Mouse (Mus musculus) ES-CJ7 (cell line): ENCODE measurements around the gene Dph1.
A peak's percentile ranks its signal among the peaks of the same experiment; 100 is the strongest.
"Not testable (repeated sequence)": the region's sequence is repeated elsewhere in the genome, so short reads cannot be mapped to it uniquely, and the experiment has no call there.

ENCODE experiments used
- DNase-seq: peaks from one replicate; pipeline ENCODE4 v3.0.0; 2011; ENCODE audit warnings: low read depth, low spot score

The Dph1 gene

DNA sequence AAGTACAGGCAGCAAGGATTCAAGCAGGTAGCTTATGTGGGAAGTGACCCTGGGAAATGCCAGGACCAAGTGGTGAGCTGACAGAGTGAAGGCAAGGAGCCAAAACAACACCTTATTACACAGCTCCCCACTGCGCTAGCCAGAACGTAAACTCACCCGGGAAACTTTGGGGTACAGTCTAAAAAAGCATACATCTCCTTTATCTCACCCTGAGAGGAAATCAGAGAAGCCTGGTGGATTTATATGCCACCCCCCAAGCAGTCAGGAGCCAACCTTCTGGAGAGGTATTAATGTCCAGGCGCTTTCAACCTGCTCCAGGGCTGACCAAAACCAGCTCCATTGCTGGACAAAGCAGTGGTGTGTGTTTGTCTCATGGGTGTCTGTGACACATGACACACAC, 12.9 kb upstream of the Dph1 start:
- DNase-seq = no peak

DNA sequence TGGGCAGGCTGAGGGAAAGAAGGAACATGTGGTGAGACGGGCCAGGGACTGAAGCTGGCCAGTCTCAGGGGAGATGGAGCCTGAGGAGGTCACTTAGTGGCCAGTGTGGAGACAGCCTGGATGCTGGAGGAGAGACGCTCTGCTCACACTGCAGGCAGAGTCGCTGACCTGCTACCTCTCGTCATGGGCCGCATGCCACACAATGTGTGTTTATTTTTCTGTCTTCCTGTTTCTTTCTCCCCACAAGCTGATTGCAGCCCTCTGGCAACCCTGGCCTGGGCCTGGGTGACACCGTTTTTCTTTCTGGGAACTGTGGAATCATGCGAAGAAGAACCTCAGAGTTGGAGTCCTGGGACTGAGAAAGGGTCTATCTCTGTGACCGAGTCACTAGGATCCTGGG, 10.7 kb upstream of the Dph1 start:
- no peak for DNase-seq

DNA sequence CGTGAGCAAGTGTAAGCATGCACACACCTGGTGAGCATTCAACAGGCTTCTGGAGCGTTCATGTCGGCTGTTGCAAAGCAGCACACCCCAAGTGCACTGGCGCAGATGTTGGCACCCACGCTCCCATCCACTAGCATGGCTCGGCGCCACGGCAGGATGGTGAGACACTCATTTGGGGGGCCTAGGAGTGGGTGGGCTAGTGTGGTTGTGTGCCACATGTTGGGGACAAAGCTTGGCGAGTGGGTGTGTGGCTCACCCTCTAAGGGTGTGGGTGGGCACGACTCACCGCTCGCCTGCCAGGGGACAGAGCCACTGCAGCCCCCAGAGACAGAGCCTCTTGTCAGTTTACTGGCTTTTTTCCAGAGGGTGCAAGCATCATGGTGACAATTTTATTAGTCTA, 9.9 kb upstream of the Dph1 start:
- DNase-seq = no peak

DNA sequence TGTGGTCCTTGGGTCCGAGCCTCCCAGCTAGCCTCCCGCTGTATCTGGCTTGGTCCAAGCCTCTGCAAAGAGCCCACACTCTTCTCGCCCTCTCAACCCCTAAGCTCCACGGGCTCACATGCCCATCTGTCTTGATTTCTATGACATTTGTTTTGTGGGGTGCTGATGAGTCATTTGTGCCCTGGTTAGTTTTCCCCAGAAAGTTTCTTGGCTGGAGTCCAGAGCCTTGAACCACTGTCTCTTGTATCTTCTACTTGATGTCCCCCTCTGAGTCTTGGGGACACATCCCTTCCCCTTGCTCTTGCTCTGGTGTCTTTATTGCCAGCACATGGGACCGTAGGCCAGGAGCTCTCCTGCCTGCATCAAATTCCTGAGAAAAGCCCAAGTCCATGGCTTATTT, 8.9 kb upstream of the Dph1 start:
- DNase-seq = no peak

DNA sequence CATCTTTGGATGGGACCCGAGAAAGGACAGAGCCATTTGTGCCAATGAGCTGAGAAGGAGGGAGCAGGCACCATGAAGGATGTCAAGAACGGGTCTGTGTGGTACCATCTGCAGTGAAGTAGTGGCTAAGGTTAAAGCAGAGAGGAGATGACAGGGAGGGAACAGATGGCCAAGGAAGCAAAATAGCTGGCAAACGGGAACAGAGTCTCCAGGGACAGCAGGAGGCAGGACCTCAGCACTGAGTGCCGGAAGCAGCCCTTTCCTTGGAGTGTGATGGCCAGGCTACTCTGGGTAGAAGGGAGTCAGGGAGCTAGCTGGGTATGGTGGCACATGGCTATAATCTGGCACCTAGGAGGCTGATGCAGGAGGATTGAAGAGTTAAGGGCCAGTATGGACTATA, 7.8 kb upstream of the Dph1 start:
- no peak for DNase-seq

DNA sequence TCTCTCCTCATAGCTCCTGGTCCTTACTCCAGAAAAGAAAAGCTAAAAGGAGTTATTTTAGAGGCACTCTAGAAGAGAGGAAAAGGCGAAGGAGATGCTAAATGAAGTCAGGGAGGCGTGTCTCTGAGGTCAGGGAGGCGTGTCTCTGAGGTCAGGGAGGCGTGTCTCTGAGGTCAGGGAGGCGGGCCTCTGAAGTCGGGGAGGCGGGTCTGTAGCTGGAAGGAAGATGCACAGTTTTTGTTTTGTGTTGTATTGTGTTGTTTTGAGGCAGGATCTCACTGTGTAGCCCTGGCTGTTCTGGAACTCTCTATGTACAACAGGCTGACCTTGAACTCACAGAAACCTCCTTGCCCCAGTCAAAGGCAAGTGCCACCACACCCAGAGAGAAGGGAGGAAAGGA, 6.9 kb upstream of the Dph1 start:
- DNase-seq = peak; percentile 56

DNA sequence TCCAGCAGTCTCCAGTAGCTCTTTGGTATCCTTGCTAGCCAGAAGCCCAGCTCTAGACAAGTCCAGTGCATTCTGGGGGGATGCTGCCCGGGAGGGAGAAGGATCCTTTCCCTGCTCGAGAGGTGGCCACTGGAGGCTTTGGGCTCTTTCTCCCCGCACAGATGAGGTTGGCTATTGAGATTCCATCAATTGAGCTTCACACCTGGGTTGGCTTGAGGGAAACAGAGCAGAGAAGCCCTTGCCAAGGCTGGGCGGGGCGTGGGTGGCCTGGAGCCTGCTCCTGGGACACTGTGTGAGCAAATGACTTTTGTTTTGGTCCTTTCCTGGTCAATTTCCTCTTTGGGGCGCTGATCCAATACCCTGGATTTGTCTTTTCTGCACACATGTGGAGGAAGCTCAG, 5.1 kb upstream of the Dph1 start:
- DNase-seq = no peak

DNA sequence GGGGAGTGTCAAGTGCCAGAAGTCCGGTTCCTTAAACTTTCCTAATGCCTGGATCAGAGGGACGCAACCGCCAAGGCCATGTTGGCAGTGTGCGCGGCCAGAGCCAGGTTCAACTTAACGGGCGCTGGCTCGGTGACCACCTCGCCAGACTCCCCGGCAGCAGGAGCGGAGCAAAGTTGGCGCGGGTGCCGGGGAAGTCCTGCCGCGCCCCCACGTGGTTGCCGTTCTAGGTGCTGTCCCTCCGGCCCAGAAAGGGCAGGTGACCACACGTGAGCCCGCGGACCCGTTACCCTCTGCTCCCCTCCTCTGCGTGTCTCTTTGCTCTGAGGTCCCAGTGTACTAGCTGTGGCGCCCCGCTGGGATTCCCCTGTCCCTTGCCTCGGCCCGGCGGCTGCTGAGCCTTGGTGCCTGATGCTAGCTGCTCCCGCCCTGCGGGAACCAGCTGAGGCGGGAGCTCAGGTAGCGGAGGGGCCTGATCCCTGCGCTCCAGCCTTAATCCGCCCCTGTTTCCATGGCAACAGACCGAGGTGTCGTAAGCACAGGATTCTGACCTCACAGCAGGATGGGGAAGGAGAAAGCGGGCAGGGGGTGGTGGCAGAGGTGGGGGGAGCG, 3.9 kb upstream of the Dph1 start:
- peak; percentile 98 for DNase-seq

DNA sequence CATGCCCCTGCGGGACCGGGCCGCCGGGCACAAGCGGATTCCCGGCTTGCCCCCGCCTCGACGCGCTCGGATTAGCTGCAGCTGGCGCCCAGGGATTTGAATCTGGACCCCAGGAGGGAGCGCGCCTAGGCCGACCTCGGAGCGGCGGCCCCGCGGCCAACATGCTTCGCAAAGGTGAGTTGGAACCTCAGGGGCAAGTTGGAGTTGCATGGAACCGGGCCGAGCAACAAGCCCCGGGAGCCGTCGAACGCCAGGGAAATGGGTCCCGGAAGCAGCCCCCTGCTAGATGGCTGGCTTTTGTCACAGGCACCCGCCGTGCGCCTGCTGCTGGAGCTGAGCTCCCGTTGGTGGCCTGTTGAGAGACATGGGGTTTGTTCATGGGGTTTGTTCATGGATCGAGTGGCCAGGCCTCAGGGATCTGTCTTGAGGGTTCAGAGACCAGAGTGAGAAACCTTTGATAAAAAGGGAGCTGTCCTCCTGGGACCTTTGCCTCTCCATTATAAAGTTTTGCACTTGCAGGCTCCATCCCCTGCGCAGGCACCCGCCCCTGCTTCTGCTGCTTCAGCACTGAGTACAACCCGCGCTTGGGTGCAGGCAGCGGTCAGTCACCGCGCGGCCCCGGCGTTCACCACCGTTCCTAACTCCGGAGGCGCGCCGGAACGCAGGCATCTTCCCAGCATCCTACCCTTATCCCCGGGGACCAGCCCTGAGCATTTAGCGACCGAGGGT, 3.2 kb upstream of the Dph1 start:
- peak; percentile 50 for DNase-seq

DNA sequence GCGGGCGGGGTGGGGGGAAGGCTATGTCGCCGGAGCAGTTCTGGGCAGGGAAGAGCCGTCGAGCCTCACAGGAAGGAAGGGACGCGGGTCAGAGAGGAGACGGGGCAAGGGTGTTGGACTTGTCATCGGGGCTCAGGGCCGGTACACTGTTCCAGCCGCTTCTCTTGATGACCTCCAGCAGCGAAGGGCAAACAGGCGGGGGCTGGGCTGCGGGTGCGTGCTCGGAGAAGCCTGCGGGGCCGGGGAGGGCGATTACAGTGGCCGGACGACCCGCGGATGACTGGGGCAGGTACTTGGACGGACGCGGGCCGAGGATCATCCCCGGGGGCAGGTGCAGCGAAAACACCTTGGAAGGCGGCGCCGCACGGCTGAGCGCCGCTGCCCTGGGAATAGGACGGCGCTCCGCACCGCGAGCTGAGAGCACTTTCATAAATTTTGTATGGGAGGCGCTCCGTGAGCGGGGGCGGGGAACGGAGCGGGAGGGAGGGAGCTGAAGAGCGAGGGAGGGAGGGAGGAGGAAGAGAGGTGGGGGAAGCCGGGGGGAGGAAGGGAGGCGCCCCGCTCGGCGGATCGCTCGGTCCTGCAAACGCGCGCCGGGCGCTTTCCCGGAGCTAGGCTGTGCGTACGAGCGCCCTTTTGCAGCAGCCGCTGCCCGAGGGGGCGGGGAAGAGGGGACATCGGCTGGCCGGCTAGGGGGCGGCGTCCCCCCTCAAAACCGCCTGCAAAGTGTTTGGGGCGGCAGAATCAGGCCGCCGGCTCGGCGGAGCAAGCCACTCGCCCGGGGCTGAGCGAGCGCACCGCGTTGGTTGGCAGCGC, 2.4 kb upstream of the Dph1 start, which contains the start of gene Rtn4rl1:
TSS of gene Rtn4rl1 (plus strand) at position 528 of the 816 bp plus-strand sequence.
- peak; percentile 55 for DNase-seq

DNA sequence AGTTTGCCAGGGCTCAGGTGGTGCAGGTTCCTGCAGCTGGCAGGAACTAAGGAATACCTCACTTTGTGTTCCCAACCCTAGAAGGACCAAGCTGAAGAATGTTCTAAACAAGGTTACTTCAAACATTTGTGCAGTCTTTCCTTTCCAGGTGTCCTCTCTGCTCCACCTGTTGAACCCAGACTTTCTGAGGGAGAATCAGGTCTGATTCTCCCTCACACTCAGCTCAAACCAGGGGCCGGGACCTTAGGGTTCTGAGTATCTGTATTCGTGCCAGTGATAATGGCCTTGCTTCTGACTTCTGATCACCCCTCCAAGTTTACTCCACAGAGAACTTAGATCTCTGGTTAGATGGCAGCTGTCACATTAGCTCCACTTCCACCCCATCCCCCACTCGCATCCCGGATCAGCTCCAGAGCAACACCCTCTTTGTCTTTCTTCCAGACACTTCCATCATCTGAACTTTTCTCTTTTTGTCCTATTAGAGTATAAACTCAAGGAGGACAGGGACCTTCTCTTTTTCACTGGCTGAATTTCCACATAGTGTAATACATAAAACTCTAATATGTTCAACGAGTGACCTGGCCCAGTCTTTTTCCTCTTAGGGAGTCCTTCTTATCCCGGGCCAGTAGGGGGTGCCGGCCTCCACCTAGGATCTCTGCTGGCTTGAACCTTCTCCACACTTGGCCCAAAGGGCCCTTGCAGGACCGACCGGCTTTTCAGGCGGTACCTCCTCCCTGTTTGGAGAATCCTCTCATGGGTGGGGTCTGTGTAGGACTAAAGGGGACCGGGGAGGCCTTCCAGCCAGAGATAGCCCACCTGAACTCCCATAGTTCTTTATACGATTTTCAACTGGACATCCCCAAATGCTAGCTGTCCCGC, 1.5 kb upstream of the Dph1 start:
- DNase-seq = peak; percentile 83

DNA sequence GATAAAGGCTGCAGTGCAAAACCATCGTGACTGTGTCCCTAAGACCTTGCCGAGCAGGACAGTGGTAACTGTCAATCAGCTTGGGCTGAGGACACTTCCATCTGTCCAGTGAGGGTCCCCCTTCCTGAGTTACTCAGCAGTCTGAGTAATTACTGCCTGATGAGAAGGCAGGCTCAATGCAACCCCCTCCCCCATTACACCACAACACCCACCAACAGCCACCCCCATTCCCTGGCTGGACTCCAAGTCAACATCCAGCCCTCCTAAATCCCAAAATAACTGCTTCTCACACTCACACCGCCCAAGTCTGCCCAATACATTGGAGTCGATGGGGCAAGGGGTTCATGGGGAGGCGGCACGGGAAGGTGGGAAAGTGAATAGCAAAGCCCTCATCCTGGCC, 800 bp upstream of the Dph1 start:
- DNase-seq = no peak

DNA sequence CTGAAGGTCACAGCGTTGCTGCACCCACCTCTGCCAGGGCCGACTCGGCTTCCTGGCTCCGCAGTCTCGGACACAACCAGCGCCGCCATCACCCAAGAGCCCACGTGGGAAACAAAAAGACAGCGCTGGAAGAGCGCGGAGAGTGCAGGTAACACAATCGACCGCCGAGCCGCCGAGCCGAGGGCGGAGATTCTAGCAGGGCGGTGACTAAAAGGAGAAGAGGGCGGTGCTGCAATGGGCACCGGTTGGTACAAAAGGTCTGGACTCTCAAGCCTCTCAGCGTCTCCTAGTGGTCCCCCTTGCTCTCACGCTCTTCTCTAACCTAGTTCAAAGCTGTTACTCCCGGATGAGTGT, 693 bp downstream of the Dph1 start:
- DNase-seq = peak; percentile 94

DNA sequence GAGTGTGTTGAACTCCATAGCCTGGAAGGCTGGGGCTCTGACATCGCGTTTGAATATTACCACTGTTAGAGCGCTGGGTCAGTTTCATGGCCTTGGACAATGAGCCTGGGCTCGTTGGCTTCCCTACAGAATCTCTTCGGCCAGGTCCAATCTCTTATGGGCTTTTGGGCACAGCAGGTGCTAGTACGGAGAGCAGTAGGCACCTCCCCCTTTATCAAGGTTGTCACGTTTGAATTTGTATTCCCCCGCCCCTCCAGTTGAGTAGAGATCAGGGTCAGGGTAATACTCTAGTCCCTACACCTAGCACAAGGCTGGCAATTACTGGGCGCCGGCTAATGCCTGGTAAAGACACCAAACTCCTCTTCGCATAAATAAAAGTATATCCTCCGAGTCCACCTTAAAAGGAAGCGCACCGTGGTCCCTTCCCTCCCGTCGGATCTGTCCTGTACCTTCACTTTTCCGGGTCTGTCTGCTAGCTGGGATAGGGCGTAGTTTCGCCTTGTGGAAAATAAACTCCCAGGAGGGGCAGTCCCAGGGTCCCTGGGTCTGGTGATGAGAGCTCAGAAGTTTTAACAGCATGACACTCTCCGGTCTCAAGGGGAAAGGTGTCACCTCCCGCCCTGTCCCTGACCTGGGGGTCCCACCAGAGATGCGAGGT, 1.2 kb downstream of the Dph1 start:
- DNase-seq = peak; percentile 58

DNA sequence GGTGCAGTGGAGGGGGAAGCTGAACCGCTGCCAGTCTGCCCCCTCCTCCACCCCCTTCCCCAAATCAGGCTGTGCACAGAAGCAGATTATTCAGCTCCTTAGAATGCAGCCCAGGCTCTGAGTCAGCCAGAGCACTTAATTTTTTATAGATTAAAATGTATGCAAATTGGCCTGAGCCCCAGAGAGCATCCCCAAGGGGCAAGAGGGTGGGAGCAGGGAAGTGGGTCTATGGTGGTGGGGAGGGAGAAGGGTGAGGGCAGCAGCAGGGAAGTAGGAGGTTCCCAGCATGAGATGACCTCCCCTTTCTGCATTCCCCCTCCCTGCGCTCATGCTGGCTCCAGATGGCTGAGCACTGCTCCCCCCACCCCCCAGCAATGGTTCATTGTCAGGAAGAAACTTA, 6.1 kb downstream of the Dph1 start:
- DNase-seq = no peak

DNA sequence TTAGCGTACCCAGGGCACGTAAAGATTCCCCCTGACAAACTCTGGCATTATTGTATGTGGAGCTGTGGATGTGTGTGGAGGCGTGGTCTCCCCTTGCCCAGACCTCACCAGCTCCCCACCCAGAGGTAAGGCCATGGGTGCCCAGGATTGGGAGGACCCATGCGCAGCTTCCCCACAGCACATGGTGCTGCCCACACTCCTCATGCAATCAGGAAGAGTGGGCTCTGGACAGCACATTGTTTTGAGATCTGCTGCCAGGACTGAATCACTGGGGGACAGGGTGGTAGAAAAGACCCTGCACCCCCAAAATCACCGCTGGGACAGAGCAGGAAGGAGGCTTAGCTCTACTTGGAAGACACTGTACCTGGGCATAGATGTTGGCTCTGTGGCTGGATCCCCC, 6.5 kb downstream of the Dph1 start:
- DNase-seq = no peak

DNA sequence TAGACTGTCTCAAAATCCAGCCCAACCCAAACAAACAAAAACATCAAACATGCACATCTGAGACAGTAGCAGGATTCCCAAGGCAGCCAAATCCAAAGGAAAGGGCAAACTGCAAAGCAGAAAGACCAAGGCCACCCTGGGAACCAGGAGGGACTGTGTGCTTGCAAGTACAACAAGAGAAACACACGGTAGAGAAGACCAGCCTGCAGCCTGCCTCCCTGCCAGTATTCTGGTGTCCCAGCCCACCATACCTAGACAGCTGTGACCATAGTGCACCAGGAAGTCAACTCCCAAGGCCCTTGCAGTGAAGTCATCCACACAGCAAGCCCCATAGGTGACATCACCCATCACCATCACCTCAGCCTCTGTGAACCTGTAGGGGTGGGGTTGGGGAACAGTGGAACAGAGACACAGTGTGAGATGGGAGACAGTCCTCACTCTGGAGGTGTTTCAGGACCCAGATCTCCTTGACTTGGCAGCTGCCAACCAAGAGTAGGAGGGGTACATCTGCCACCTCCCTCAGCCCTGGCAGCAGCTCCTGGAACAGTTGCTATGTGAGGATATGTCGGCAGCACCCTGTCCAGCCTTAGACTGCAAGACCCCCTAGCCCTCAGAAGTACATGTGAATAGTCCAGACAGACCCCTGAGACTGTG, 7.0 kb downstream of the Dph1 start:
- no peak for DNase-seq

DNA sequence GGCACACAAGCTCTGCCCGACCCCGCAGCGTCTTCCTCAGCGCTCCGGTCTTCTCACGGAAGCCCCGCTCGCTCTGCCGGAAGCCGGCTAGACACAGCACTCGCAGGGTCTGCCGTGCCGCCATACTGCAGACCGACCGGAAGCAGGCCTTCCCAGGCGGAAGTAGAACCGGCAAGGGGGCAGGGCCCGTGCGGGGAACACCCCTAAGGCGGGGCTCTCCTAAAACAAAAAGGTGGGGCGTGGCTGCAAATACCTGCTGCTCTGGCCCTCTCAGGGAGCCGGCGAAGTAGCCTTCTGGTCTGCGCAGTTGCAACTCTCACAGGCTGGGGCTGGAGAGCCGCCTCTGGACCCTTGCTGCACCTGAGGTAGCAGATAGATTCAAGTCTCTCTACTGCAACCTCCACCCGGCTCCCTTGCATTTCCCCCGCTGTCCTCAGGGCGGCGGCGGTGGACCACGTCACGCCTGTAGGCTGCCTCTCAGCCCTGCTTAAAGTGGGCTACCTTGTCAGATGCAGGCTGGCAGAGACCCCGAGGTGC, 12.3 kb downstream of the Dph1 start, which contains the start of gene Ovca2:
TSS of gene Ovca2 (minus strand) at position 164 of the 537 bp plus-strand sequence.
- DNase-seq = peak; percentile 98

DNA sequence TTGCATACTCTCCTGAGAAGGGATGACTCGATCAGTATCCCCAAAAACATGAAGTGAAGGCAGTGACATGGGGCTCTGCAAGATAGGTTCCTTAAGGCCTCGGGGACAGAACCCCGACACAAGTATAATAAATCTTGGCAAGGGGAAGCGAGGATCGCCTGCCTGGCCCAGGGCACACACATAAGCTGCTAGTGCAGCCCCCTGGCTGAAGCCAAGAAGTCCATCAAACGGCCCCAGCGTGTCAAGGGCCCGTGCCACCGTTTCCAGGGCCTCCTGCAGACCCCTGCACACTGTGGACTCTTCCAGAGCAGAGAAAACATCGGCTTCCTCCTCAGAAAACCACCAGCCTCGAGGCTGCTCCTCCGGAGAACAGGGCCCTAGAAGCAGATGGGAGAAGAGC, 13.0 kb downstream of the Dph1 start:
- DNase-seq = no peak

DNA sequence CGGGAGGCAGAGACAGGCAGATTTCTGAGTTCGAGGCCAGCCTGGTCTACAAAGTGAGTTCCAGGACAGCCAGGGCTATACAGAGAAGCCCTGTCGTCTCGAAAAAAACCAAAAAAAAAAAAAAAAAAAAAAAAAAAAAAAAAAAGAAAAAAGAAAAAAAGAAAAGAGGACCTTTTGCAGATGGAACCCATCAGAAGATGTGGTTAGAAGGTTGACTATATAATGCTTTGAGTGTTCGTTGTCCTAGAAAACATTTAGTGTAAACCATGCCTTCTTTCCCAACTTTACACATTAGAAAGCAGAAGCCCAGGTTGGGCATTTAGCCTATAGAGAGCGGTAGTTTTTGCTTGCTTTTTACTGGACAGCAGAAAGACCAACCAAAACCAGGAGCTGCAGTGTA, 16.5 kb downstream of the Dph1 start:
- not testable (repeated sequence) for DNase-seq
